Mouse (Mus musculus) c-Kit-negative CD71-positive TER-119-positive erythroid progenitor cells, embryonic 14.5 days (primary cell): ENCODE measurements around the gene Lrguk.

Experiments
- DNase-seq: peaks from one replicate; pipeline ENCODE4 v3.0.0-alpha.2; 2013; ENCODE audit warnings: low read depth, low spot score

Lrguk gene

GRCm38 (mm10) chr6:34146042-34146441 lies 116.8 kb downstream of the Lrguk start:
- no peak for DNase-seq

- no peak for DNase-seq
These were observed 118.8 kb downstream of the Lrguk start for GRCm38 (mm10) chr6:34148021-34148420.

DNA sequence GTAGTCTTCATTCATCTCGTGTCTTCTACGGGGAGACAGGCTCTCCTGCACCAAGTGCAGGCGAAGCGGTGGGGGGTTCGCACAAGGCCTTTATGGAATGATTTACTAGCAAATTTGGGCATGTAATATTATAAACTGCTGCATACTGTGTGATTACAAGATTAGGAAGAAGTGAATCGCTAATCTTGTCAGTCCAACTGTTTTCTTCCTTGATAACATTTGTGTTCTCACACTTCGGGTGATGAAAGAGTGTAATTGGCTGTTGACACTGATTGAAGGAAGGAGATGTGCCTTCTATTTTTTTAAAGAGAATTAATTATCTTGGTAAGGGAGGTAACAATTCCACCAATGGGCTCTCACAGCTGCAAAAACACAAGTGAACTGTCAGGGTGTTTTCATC lies 119.4 kb downstream of the Lrguk start:
- DNase-seq: no peak

- DNase-seq: no peak
These were observed 119.8 kb downstream of the Lrguk start for GRCm38 (mm10) chr6:34149066-34149465.

- no peak for DNase-seq
These were observed 120.6 kb downstream of the Lrguk start for GRCm38 (mm10) chr6:34149821-34150220.

- no peak for DNase-seq
These were observed 124.1 kb downstream of the Lrguk start for GRCm38 (mm10) chr6:34153069-34154052.

DNA sequence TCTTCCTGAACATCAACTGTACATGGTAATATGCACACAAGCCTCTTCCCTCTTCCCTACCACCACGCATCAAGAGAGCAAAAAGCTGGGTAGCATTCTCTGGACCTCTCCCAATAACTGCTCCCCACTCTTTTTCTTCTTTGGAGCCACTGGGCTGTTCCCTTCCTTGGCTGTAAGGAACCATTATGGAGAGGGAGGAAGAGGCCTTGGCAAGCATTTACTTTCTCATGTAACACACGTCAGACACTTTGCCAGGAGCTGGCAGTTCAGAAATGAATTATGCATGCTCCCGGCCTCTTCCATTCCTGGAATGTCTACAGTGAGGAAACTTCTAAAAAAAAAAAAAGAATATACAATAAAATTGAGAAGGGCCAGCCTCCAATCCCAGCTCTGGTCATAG lies 125.0 kb downstream of the Lrguk start:
- no peak for DNase-seq

- peak; percentile 49 for DNase-seq
These were observed 126.0 kb downstream of the Lrguk start for GRCm38 (mm10) chr6:34155137-34155804.

DNA sequence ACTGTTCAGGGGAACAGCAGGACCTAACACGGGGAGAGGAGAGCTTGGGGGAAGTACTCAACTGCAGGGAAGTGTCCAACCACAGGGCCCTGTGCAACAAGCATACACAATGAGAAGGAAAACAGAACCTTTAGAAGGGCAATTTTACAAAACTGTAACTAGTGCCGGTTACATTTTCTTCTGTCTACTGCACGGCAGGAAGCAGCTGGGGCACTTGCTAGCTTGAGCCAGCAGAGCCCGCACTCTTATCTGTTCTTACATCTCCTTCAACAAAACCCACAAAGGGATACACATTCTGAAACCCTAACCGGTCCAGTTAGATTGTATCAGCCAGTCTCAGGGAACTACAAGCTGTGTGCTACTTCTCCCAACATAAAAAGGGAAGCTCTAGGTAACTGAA lies 126.8 kb downstream of the Lrguk start:
- peak; percentile 52 for DNase-seq

DNA sequence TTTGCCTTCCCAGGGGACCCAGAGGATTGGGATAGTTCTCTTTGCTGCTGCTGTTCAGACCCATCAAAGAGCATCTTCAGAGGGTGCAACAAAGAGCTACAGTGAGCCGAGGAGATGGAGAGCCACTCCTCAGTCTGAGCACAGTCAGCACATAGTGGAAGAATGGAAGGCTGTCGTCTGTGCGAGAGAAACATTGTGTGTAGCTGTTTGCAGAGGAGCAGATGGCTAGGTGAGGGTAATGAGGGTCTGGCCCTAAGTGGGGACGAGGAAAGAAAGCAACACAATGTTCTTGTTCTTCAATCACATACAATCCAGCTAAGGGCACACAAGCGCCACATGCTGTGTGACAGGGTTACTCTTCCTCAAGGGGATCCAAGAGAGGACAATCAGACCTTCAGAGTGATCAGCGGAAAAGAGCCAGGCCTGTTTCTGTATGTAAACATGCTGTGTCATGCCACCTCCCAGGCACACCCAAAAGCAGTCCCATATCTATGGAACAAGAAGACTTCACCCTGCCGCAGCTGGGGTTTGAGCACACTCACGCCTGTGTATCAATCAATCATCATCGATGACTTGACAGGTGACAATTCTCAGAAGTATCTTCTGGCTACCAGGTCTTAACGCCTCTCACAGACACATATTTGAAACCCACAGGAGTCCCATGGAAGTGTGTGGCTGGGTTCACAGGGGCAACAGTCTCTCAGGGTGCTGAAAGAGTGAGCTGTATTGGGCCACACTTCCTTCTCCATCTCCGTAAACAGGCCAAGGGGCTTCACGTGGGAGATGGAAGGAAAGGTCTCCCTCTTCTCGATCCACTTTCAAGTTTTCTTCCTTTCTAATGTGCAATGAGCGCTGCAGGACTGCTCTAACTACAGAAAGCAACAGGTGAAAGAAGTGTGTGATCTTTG lies 127.8 kb downstream of the Lrguk start:
- DNase-seq: peak; percentile 80

DNA sequence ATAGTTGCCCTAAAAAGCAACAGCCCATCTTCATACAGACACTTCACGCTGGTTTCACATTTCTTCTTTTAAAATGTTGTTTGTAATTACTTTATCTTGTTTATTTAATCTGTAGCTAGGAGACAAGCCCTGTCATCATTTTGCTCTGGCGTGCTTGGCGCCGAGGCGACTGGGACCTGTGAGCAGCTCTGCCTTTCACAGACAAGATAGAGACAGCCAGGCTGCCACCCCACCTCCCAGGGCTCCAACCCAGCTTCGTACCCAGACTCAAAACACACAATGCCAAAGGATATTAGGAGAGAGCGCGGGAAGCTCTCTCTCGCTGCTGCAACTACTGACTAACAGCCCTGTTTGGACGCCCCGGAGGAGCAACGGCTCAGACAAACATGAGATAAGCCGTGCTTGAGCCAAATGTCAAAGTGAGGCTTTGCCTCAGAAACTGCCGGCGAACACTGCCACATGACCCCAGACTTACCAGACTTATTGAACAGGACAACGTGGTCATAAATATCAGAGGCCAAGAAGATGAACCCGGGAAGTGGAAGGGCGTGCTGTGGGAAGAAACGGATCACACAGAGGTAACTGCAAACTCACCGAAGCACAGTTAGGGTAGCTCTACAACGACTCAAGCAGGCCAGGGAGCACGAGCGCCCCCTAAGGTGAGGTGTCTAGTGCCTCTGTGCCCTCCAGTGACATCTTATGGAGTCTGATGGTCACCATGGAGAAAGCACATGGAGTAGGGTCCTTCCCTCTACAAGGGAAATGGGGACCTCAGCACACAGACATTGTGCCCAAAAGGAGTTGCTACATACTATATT lies 131.0 kb downstream of the Lrguk start:
- no peak for DNase-seq

- no peak for DNase-seq
These were observed 131.6 kb downstream of the Lrguk start for GRCm38 (mm10) chr6:34160816-34161310.

GRCm38 (mm10) chr6:34161511-34161910 lies 132.3 kb downstream of the Lrguk start:
- DNase-seq: no peak

GRCm38 (mm10) chr6:34162607-34163006 lies 133.4 kb downstream of the Lrguk start:
- no peak for DNase-seq

GRCm38 (mm10) chr6:34163014-34163413 lies 133.8 kb downstream of the Lrguk start:
- no peak for DNase-seq

DNA sequence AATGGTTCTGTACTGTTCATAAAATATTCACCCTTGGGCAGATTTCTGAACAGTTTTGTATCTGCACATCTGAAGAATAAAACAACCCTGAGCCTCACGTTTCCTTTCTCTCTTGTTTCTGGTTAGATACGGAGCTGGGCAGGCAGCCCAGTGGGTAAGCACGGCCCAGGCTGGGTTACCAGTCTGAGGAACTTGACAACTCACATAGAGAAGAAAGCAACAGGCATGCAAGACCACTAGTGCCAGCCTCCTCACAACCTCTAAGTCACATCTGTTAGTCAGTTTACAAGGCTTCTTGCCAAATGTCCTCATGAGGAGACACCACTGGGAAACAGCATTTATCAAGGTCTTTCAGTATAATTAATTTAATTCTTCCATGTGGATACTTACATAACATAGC lies 139.6 kb downstream of the Lrguk start:
- DNase-seq: no peak

DNA sequence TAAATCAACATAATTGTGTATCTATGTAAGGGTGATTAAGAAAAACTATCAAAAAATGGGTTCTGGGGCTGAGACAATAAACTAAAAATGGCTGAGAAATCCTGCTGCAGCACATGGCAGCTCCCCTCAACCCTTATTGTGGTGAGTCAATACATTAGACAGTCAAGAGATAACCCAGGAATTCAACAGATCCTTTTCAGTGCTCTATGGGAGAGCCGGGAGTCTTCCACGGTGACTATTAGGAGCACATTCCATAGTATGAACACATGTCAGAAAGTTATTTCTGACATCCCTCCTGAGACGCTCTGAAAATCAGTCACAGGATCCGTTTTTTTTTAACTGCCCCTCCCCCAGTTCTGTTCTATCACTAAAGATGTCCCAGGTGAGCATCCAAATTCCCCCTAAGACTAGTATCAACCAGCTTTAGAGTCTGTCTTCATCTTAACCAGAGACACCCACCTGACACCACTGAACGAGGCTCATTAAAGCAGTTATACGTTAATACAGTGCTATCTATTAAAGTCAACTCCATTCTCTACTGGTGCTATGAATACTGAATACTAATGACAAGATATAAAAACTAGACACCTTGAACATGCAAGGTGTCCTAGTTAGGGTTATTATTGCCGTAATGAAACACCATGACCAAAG lies 141.7 kb downstream of the Lrguk start:
- DNase-seq: no peak

DNA sequence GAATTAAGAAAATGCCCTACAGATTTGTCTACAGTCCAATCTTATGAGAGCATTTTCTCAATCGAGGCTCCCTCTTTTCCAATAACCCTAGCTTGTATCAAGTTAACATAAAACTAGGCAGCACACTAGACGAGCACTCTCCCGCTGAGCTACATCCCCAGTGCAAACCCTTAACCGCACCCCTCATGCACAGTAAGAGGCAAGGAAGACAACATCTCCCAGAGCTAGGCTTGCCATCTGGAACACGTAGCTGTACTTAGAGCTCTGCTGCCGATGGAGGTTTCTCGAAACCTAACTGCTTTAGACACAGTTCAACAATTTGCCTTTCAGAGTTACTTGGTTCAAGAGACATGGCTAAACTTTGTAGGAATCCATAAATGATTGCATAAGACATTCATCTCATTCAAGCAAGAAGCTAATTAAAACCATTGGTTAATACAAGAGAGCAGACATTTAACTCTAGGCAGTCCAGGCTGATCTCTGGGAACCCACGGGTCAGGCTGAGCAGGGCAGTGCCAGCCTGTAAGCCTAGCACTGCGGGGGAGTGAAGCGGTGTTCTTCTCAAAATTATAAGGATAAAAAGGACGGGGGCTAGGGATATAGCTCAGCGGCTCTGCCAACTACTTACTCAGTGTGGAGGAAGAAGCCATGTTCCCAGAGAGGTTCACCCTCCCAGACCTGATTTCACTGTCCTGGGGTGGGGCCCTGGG lies 142.7 kb downstream of the Lrguk start:
- no peak for DNase-seq

DNA sequence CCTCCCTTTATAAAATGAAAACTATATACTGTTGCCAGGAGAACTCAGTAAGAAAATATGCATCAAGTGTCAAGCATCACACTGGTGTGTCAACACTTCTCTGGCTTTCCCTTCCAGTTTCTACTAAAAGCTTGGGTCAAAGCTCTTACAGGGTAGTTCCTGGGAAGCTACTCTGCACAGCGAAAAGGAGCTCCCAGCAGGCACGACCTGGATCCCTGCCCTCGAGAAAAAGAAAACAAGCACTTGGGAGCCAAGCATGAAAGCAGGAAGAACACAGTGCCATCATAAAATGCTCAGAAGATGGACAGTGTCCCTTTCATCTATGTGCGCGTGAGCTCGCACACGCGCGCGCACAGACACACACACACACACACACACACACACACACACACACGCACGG lies 144.0 kb downstream of the Lrguk start:
- DNase-seq: no peak

- DNase-seq: no peak
These were observed 145.5 kb downstream of the Lrguk start for GRCm38 (mm10) chr6:34174715-34175114.
